Mouse (Mus musculus) kidney, postnatal 0 days (tissue): ENCODE measurements around the gene Metap1. TPM values are rescaled to one million over a fixed set of nuclear protein-coding genes. Genes with fewer than 3 reads are reported as not detected.
"Not testable (repeated sequence)": the region's sequence is repeated elsewhere in the genome, so short reads cannot be mapped to it uniquely, and the experiment has no call there.

ENCODE experiments used
- ATAC-seq: fragments of 200-750 bp; cut with Nextera tagmentation; replicated peaks from 2 replicates; pipeline ENCODE4 v1.8.0; 2017; ENCODE audit warnings: low read depth, moderate number of reproducible peaks, moderate TSS enrichment, moderate library complexity; ENCODE audit not compliant: low FRiP score
- DNase-seq: peaks from one replicate; pipeline ENCODE4 v3.0.0-alpha.2; 2016; ENCODE audit warnings: low spot score
- H3K27ac ChIP-seq: fragments of 300-500 bp; sonication (generic); 2 replicates; pipeline ENCODE4 v1.5.1; 2014; ENCODE audit warnings: mild to moderate bottlenecking
- H3K27me3 ChIP-seq: fragments of 300-500 bp; sonication (generic); 2 replicates; pipeline ENCODE4 v1.6.1; 2014; ENCODE audit warnings: low read length, mixed read lengths; ENCODE audit not compliant: insufficient read depth
- H3K36me3 ChIP-seq: fragments of 300-500 bp; sonication (generic); 2 replicates; pipeline ENCODE4 v1.6.1; 2014; ENCODE audit warnings: low read length, mixed read lengths; ENCODE audit not compliant: insufficient read depth
- H3K4me1 ChIP-seq: fragments of 300-500 bp; sonication (generic); replicated peaks from 2 replicates; pipeline ENCODE4 v1.6.1; 2014; ENCODE audit warnings: antibody characterized with exemption, low read length, mixed read lengths; ENCODE audit not compliant: insufficient read depth
- H3K4me2 ChIP-seq: fragments of 300-500 bp; sonication (generic); 2 replicates; pipeline ENCODE4 v1.6.1; 2014; ENCODE audit warnings: mild to moderate bottlenecking, low read length, moderate library complexity, mixed read lengths
- H3K4me3 ChIP-seq: fragments of 300-500 bp; sonication (generic); replicated peaks from 2 replicates; pipeline ENCODE4 v1.5.1; 2014; ENCODE audit warnings: low read depth, low read length
- H3K9ac ChIP-seq: fragments of 300-500 bp; sonication (generic); 2 replicates; pipeline ENCODE4 v1.6.1; 2014; ENCODE audit warnings: low read depth, low read length
- H3K9me3 ChIP-seq: fragments of 300-500 bp; sonication (generic); replicated peaks from 2 replicates; pipeline ENCODE4 v1.6.1; 2016; ENCODE audit warnings: low read length, inconsistent platforms, mixed read lengths
- CTCF ChIP-seq: IDR thresholded peaks from 2 replicates; pipeline ENCODE4 v1.5.1; 2016; ENCODE audit warnings: antibody characterized with exemption, low read depth, mild to moderate bottlenecking, moderate library complexity
- WGBS: fragments of 180-500 bp; shearing (Covaris S2); extraction: QIAGEN DNeasy Blood & Tissue Kit; methylation state at CpG from one replicate; pipeline ENCODE4 v1.1.7; 2014; 5-methylcytosine and 5-hydroxymethylcytosine counted together
- polyA plus RNA-seq: library from polyadenylated mRNA; unstranded; fragments of >200 nt; fragmentation: Nextera tagmentation; extraction: Ambion mirVana; gene quantifications from 2 replicates; pipeline ENCODE4 v1.2.1, GENCODE M21; 2015

The Metap1 gene
- polyA plus RNA-seq, 1 experiment from 2014 or later, result 40.2 TPM

GRCm38 (mm10) chr3:138471066-138471465, 18.2 kb downstream of the Metap1 start:
- Histone ChIP-seq H3K9me3 (no peaks in the 10 kb centered on the region), H3K27me3 (no peaks in the 10 kb centered on the region), H3K4me2 (no peak overlapping the region), H3K36me3 (peaks cover 21% of the 10 kb centered on the region), H3K4me1 (no peaks in the 10 kb centered on the region), H3K27ac (no peak overlapping the region), H3K4me3 (no peak overlapping the region), H3K9ac (no peak overlapping the region)
- peak; percentile 61 for DNase-seq
- 33% methylated on average over 3 of the region's 3 CpGs for WGBS
- no peak for TF ChIP-seq CTCF
- ATAC-seq, result peak; percentile 25; the same call in 1 of the 2 replicates

- not testable (repeated sequence) for H3K4me3 ChIP-seq, H3K27ac ChIP-seq, DNase-seq, ATAC-seq, H3K9me3 ChIP-seq, H3K4me1 ChIP-seq, H3K27me3 ChIP-seq, H3K9ac ChIP-seq, H3K4me2 ChIP-seq
- WGBS, result 92% methylated on average over 1 of the region's 1 CpGs
- H3K36me3 ChIP-seq, result peaks cover 39% of the 10 kb centered on the region
Observed at GRCm38 (mm10) chr3:138466656-138467055, 22.7 kb downstream of the Metap1 start.

GRCm38 (mm10) chr3:138464573-138465147, 24.7 kb downstream of the Metap1 start:
- peaks cover 49% of the 10 kb centered on the region for H3K36me3 ChIP-seq
- H3K27me3 ChIP-seq, result no peaks in the 10 kb centered on the region
- TF ChIP-seq CTCF, result no peak
- H3K4me3 ChIP-seq, result no peak overlapping the region
- H3K9me3 ChIP-seq, result no peaks in the 10 kb centered on the region
- WGBS, result 62% methylated on average over 16 of the region's 16 CpGs
- DNase-seq, result no peak
- no peaks in the 10 kb centered on the region for H3K4me1 ChIP-seq
- no peak overlapping the region for H3K27ac ChIP-seq
- no peak for ATAC-seq
- no peak overlapping the region for H3K9ac ChIP-seq
- no peak overlapping the region for H3K4me2 ChIP-seq

- no peak overlapping the region for H3K4me3 ChIP-seq
- H3K27me3 ChIP-seq, result no peaks in the 10 kb centered on the region
- TF ChIP-seq CTCF, result no peak
- H3K9ac ChIP-seq, result no peak overlapping the region
- no peaks in the 10 kb centered on the region for H3K4me1 ChIP-seq
- H3K4me2 ChIP-seq, result no peak overlapping the region
- DNase-seq, result no peak
- peaks cover 48% of the 10 kb centered on the region for H3K36me3 ChIP-seq
- H3K27ac ChIP-seq, result no peak overlapping the region
- H3K9me3 ChIP-seq, result no peaks in the 10 kb centered on the region
- 82% methylated on average over 6 of the region's 6 CpGs for WGBS
- no peak for ATAC-seq
Observed at GRCm38 (mm10) chr3:138463807-138464206, 25.5 kb downstream of the Metap1 start.

GRCm38 (mm10) chr3:138463137-138463536, 26.2 kb downstream of the Metap1 start:
- DNase-seq (peak; percentile 78), ATAC-seq (peak; percentile 82)
- Histone ChIP-seq H3K27ac (no peak overlapping the region), H3K36me3 (peaks cover 45% of the 10 kb centered on the region), H3K4me3 (no peak overlapping the region), H3K27me3 (no peaks in the 10 kb centered on the region), H3K9ac (no peak overlapping the region), H3K9me3 (no peaks in the 10 kb centered on the region), H3K4me2 (no peak overlapping the region), H3K4me1 (no peaks in the 10 kb centered on the region)
- peak; percentile 76 for TF ChIP-seq CTCF
- WGBS, result 59% methylated on average over 2 of the region's 2 CpGs

GRCm38 (mm10) chr3:138461832-138462231, 27.5 kb downstream of the Metap1 start:
- peaks cover 42% of the 10 kb centered on the region for H3K36me3 ChIP-seq
- ATAC-seq (no peak), DNase-seq (no peak)
- no peak overlapping the region for H3K4me3 ChIP-seq
- no peak for TF ChIP-seq CTCF
- no peak overlapping the region for H3K4me2 ChIP-seq
- no peak overlapping the region for H3K27ac ChIP-seq
- WGBS, result 88% methylated on average over 3 of the region's 3 CpGs
- no peaks in the 10 kb centered on the region for H3K9me3 ChIP-seq
- H3K27me3 ChIP-seq, result no peaks in the 10 kb centered on the region
- H3K4me1 ChIP-seq, result no peaks in the 10 kb centered on the region
- no peak overlapping the region for H3K9ac ChIP-seq

- no peak overlapping the region for H3K4me3 ChIP-seq
- H3K9me3 ChIP-seq, result no peaks in the 10 kb centered on the region
- DNase-seq, result no peak
- H3K27me3 ChIP-seq, result no peaks in the 10 kb centered on the region
- peaks cover 39% of the 10 kb centered on the region; the same call in 1 of the 2 replicates for H3K36me3 ChIP-seq
- WGBS, result 76% methylated on average over 13 of the region's 13 CpGs
- H3K27ac ChIP-seq, result no peak overlapping the region
- peak; percentile 49; the same call in 1 of the 2 replicates for TF ChIP-seq CTCF
- H3K4me1 ChIP-seq, result no peaks in the 10 kb centered on the region
- ATAC-seq, result no peak
- no peak overlapping the region for H3K4me2 ChIP-seq
- H3K9ac ChIP-seq, result no peak overlapping the region
Observed at GRCm38 (mm10) chr3:138460260-138460659, 29.1 kb downstream of the Metap1 start.
